16 mouse cellular contexts compared by ENCODE assay signal in genomic region chr9:110667219-110667836, GRCm38 (mm10). TPM values are rescaled to one million over a fixed set of nuclear protein-coding genes. Genes with fewer than 3 reads are reported as not detected.
A peak's percentile ranks its signal among the peaks of the same experiment; 100 is the strongest.
DNase-seq lines count a peak whose midpoint lies in the region; ATAC-seq and TF ChIP-seq lines count a peak whose summit lies in the region.
"Had no signal": no experiment of that assay in that cellular context is flagged by ENCODE, and none has a peak within 500 bp of the region (broad histone marks: within the 10 kb centered on the region; RNA-seq: fewer than 3 reads in every experiment).

No protein-coding gene starts in this region.

- H3K4me1 ChIP-seq in heart, embryonic 16.5 days (ENCODE audit: control insufficient read depth, insufficient read depth, low read length) = peaks cover 74% of the 10 kb centered on the region
- peaks cover 15 to 38% of the 10 kb centered on the region in 2 experiments for H3K4me1 ChIP-seq in MEL (ENCODE audit: control insufficient read depth in 1 of 2, insufficient read depth in 2 of 2, low read length in 2 of 2)
- H3K4me1 ChIP-seq in liver, postnatal 0 days (ENCODE audit: insufficient read depth) = peaks cover 72% of the 10 kb centered on the region

- H3K9ac ChIP-seq in heart, embryonic 16.5 days (ENCODE audit: low read length) = 0 out of 2 replicates have a peak overlapping the region, but pooled peaks have one; percentile 31
- no peak overlapping the region for H3K9ac ChIP-seq in MEL (ENCODE audit: control insufficient read depth, low read depth, low read length, poor library complexity, severe bottlenecking)
- no peak overlapping the region; the same call in 1 of the 2 replicates for H3K9ac ChIP-seq in liver, postnatal 0 days (replicated peaks)
- H3K9ac ChIP-seq: hindbrain, embryonic 13.5 days; neural tube, embryonic 13.5 days had no signal

- WGBS in heart, embryonic 16.5 days = 45% methylated on average over 4 of the region's 4 CpGs
- 28% methylated on average over 4 of the region's 4 CpGs for WGBS in liver, postnatal 0 days (ENCODE audit: insufficient replicate concordance)

- no peaks in the 10 kb centered on the region for H3K27me3 ChIP-seq in heart, embryonic 16.5 days (ENCODE audit: control insufficient read depth, insufficient read depth, low read length)
- H3K27me3 ChIP-seq in MEL (ENCODE audit: control insufficient read depth in 1 of 2, insufficient read depth in 2 of 2, low read length in 2 of 2) = no peaks in the 10 kb centered on the region
- no peaks in the 10 kb centered on the region for H3K27me3 ChIP-seq in liver, postnatal 0 days (ENCODE audit: insufficient read depth, low read length)
- H3K27me3 ChIP-seq: hindbrain, embryonic 13.5 days; neural tube, embryonic 13.5 days; Patski had no signal

- no peak overlapping the region for H3K4me3 ChIP-seq in heart, embryonic 16.5 days (ENCODE audit: low read length)
- H3K4me3 ChIP-seq in MEL (ENCODE audit: control insufficient read depth in 1 of 2, insufficient read depth in 1 of 2, low read depth in 2 of 2, low read length in 2 of 2) = no peak overlapping the region
- H3K4me3 ChIP-seq in liver, postnatal 0 days (ENCODE audit: low read depth, low read length) = no peak overlapping the region
- H3K4me3 ChIP-seq: hindbrain, embryonic 13.5 days; layer of hippocampus, adult 2 months; neural tube, embryonic 13.5 days had no signal

- TF ChIP-seq CTCF in MEL (IDR thresholded peaks at IDR 0.05 in 2 of 3, conservative IDR thresholded peaks at IDR 0.05 in 1 of 3; ENCODE audit: control insufficient read depth in 1 of 3, insufficient read depth in 1 of 3, low read depth in 2 of 3, low read length in 3 of 3, poor library complexity in 1 of 3, severe bottlenecking in 1 of 3) = no peak
- no peak for TF ChIP-seq CTCF in liver, postnatal 0 days (IDR thresholded peaks at IDR 0.05; ENCODE audit: low read depth)

- no peak for DNase-seq in heart, postnatal 4 days
- DNase-seq in 416B (ENCODE audit: low read depth) (peak; percentile 89), MEL (ENCODE audit: low read depth, low spot score) (peak; percentile 62)
- DNase-seq in liver, postnatal 0 days = no peak
- DNase-seq in left cerebral cortex, postnatal 10 days (ENCODE audit: extremely low spot score in 1 of 2, low spot score in 2 of 2) = no peak
- DNase-seq in ovary, postnatal 10 days (ENCODE audit: low spot score) = no peak
- DNase-seq: cerebellum, adult 9-10 months; gastrocnemius, postnatal 10 days; lung, postnatal 4 days had no signal

- no peak for TF ChIP-seq RAD21 in MEL (IDR thresholded peaks at IDR 0.05; ENCODE audit: low read depth, low read length)

- H3K79me2 ChIP-seq in MEL (ENCODE audit: control insufficient read depth, insufficient read depth, low read length, poor library complexity) = peaks cover 7% of the 10 kb centered on the region; the same call in 1 of the 2 replicates

- intact Hi-C loops in left cerebral cortex, postnatal 10 days (cut with DNase I) = no loop called here

- no peak for ATAC-seq in heart, embryonic 16.5 days (replicated peaks; ENCODE audit: extremely low read depth, insufficient read depth, low FRiP score)
- ATAC-seq in liver, postnatal 0 days = no peak
- ATAC-seq: forebrain, embryonic 16.5 days; intestine, postnatal 0 days; Patski had no signal

- 0 out of 2 replicates have a peak overlapping the region, but pooled peaks have one; percentile 1 for H3K4me2 ChIP-seq in heart, embryonic 16.5 days (ENCODE audit: low read depth, low read length)
- no peak overlapping the region for H3K4me2 ChIP-seq in liver, postnatal 0 days (ENCODE audit: low read depth, low read length)
- H3K4me2 ChIP-seq: hindbrain, embryonic 13.5 days; neural tube, embryonic 13.5 days had no signal

- H3K9me3 ChIP-seq in heart, embryonic 16.5 days (replicated peaks; ENCODE audit: control insufficient read depth, low read length) = no peaks in the 10 kb centered on the region
- no peaks in the 10 kb centered on the region for H3K9me3 ChIP-seq in MEL (replicated peaks; ENCODE audit: insufficient read depth, low read length)
- no peaks in the 10 kb centered on the region for H3K9me3 ChIP-seq in liver, postnatal 0 days (ENCODE audit: low read length)
- H3K9me3 ChIP-seq: hindbrain, embryonic 13.5 days; neural tube, embryonic 13.5 days had no signal

- H3K27ac ChIP-seq in heart, embryonic 16.5 days (ENCODE audit: low read length) = peak overlapping the region; percentile 82
- H3K27ac ChIP-seq in MEL (ENCODE audit: control insufficient read depth, low read depth, low read length) = 0 out of 2 replicates have a peak overlapping the region, but pooled peaks have one; percentile 12
- H3K27ac ChIP-seq in liver, postnatal 0 days (ENCODE audit: low read depth) = peak overlapping the region; percentile 30; the same call in 1 of the 2 replicates
- H3K27ac ChIP-seq: hindbrain, embryonic 13.5 days had no signal

- no peaks in the 10 kb centered on the region for H3K36me3 ChIP-seq in heart, embryonic 16.5 days (ENCODE audit: control insufficient read depth, insufficient read depth)
- H3K36me3 ChIP-seq in MEL (ENCODE audit: control insufficient read depth in 1 of 2, insufficient read depth in 2 of 2, low read length in 2 of 2) = peaks cover 0 to 33% of the 10 kb centered on the region in 2 experiments; a peak in 2 of 4 replicates
- no peaks in the 10 kb centered on the region; the same call in 1 of the 2 replicates for H3K36me3 ChIP-seq in liver, postnatal 0 days (replicated peaks; ENCODE audit: insufficient read depth, low read length)
- H3K36me3 ChIP-seq: hindbrain, embryonic 13.5 days; neural tube, embryonic 13.5 days had no signal

- TF ChIP-seq EP300 in MEL (IDR thresholded peaks at IDR 0.05; ENCODE audit: low read depth in 1 of 2, low read length in 2 of 2) = peak; percentile 52 to 71; a peak in 3 of 4 replicates
- TF ChIP-seq EP300 in liver, postnatal 0 days (IDR thresholded peaks at IDR 0.05; ENCODE audit: low read depth) = no peak

- TF ChIP-seq POLR2A in MEL (IDR thresholded peaks at IDR 0.05; ENCODE audit: control insufficient read depth in 1 of 2, insufficient read depth in 1 of 2, low read depth in 1 of 2, low read length in 2 of 2, poor library complexity in 1 of 2) = no peak

TF ChIP-seq in MEL, 35 proteins besides CTCF, POLR2A, EP300 and RAD21 (continues in another document):
- TF ChIP-seq CHD2 (IDR thresholded peaks at IDR 0.05; ENCODE audit: low read length) = no peak
- TF ChIP-seq NELFE (IDR thresholded peaks at IDR 0.05; ENCODE audit: low read depth, low read length) = no peak
- no peak for TF ChIP-seq POLR2AphosphoS2 (IDR thresholded peaks at IDR 0.05; ENCODE audit: low read length)
- peak; percentile 77 for TF ChIP-seq TCF12 (IDR thresholded peaks at IDR 0.05; ENCODE audit: low read depth, low read length)
- TF ChIP-seq GABPA (IDR thresholded peaks at IDR 0.05; ENCODE audit: low read depth, low read length) = no peak
- no peak for TF ChIP-seq CHD1 (IDR thresholded peaks at IDR 0.05; ENCODE audit: low read depth, low read length)
- TF ChIP-seq ZNF384 (IDR thresholded peaks at IDR 0.05; ENCODE audit: low read depth, low read length) = no peak
- TF ChIP-seq MAFK (IDR thresholded peaks at IDR 0.05; ENCODE audit: borderline replicate concordance, low read depth, low read length) = peak; percentile 18; the same call in 1 of the 2 replicates
- TF ChIP-seq TAL1 (IDR thresholded peaks at IDR 0.05; ENCODE audit: low read length) = peak; percentile 63
- no peak for TF ChIP-seq USF2 (IDR thresholded peaks at IDR 0.05; ENCODE audit: borderline replicate concordance in 1 of 2, insufficient read depth in 1 of 2, low read depth in 1 of 2, low read length in 2 of 2)
- TF ChIP-seq UBTF (IDR thresholded peaks at IDR 0.05; ENCODE audit: borderline replicate concordance, insufficient read depth, low read depth, low read length) = no peak
- no peak for TF ChIP-seq KAT2A (conservative IDR thresholded peaks at IDR 0.05; ENCODE audit: low read depth, low read length)
- no peak for TF ChIP-seq MAX (IDR thresholded peaks at IDR 0.05; ENCODE audit: low read length)
- TF ChIP-seq E2F4 (IDR thresholded peaks at IDR 0.05; ENCODE audit: borderline replicate concordance, low read depth, low read length) = no peak
- TF ChIP-seq MYC (IDR thresholded peaks at IDR 0.05; ENCODE audit: low read depth, low read length) = no peak
- no peak for TF ChIP-seq ELF1 (IDR thresholded peaks at IDR 0.05; ENCODE audit: low read depth, low read length)
- TF ChIP-seq JUND (IDR thresholded peaks at IDR 0.05; ENCODE audit: low read depth, low read length) = no peak
- TF ChIP-seq POLR2AphosphoS5 (IDR thresholded peaks at IDR 0.05; ENCODE audit: borderline replicate concordance, low read depth, low read length) = no peak
- 0 out of 2 replicates have a peak, but pooled peaks have one; percentile 50 for TF ChIP-seq RCOR1 (IDR thresholded peaks at IDR 0.05; ENCODE audit: low read depth, low read length)
- no peak for TF ChIP-seq ZC3H11A (IDR thresholded peaks at IDR 0.05; ENCODE audit: low read depth, low read length)

RNA-seq across cellular contexts. Expression of gene Ccdc12, which starts 11.0 kb away (rescaled TPM):
- polyA plus RNA-seq in heart, embryonic 16.5 days (2015; fragmentation: Nextera tagmentation; extraction: Ambion mirVana) = 139 and 147 TPM in 2 replicates
- 10 to 100 TPM; 79.8 to 88.6 TPM for total RNA-seq in heart, postnatal 4 days (2021)
- total RNA-seq in MEL (2012; rRNA removed) = 122 and 129 TPM in 2 replicates
- 100 to 1,000 TPM in 1 of 2 experiments, not detected in 1; 112 TPM for polyA plus RNA-seq in MEL (2012; ENCODE audit: insufficient read depth in 1 of 2, insufficient read length in 2 of 2, low read depth in 1 of 2, low replicate concordance in 2 of 2, missing spikeins in 1 of 2)
- 69.3 and 71.1 TPM in 2 replicates for polyA plus RNA-seq in liver, postnatal 0 days (2015; fragmentation: Nextera tagmentation; extraction: Ambion mirVana)
- total RNA-seq in left cerebral cortex, postnatal 10 days (2021) = 10 to 100 TPM; 43.6 to 44.0 TPM

RNA-seq across cellular contexts. Expression of gene Nbeal2, which starts 13.4 kb away (rescaled TPM):
- polyA plus RNA-seq in heart, embryonic 16.5 days (2015; fragmentation: Nextera tagmentation; extraction: Ambion mirVana) = 3.3 and 3.8 TPM in 2 replicates
- total RNA-seq in heart, postnatal 4 days (2021) = 1 to 10 TPM; 7.4 to 8.6 TPM
- total RNA-seq in MEL (2012; rRNA removed) = 7.0 and 9.3 TPM in 2 replicates
- 10 to 100 TPM in 1 of 2 experiments, not detected in 1; 17.2 TPM for polyA plus RNA-seq in MEL (2012; ENCODE audit: insufficient read depth in 1 of 2, insufficient read length in 2 of 2, low read depth in 1 of 2, low replicate concordance in 2 of 2, missing spikeins in 1 of 2)
- polyA plus RNA-seq in liver, postnatal 0 days (2015; fragmentation: Nextera tagmentation; extraction: Ambion mirVana) = 1.5 and 2.0 TPM in 2 replicates
- total RNA-seq in left cerebral cortex, postnatal 10 days (2021) = 10 to 100 TPM; 12.6 to 12.7 TPM

RNA-seq across cellular contexts. Expression of gene Nradd, which starts 43.1 kb away (rescaled TPM):
- 16.4 and 17.2 TPM in 2 replicates for polyA plus RNA-seq in heart, embryonic 16.5 days (2015; fragmentation: Nextera tagmentation; extraction: Ambion mirVana)
- total RNA-seq in heart, postnatal 4 days (2021) = 1 to 10 TPM; 4.2 to 4.6 TPM
- total RNA-seq in MEL (2012; rRNA removed) = 0.33 and 0.58 TPM in 2 replicates
- 1 to 10 TPM in 1 of 2 experiments, not detected in 1; 1.1 TPM for polyA plus RNA-seq in MEL (2012; ENCODE audit: insufficient read depth in 1 of 2, insufficient read length in 2 of 2, low read depth in 1 of 2, low replicate concordance in 2 of 2, missing spikeins in 1 of 2)
- 1.3 and 1.4 TPM in 2 replicates for polyA plus RNA-seq in liver, postnatal 0 days (2015; fragmentation: Nextera tagmentation; extraction: Ambion mirVana)
- 1 to 10 TPM; 1.0 to 2.0 TPM for total RNA-seq in left cerebral cortex, postnatal 10 days (2021)

Comparison
In these comparisons a context has a peak if more than half of its experiments do, and no peak if none do; other contexts are left out.
1. H3K27ac ChIP-seq: peak in every context shown above with its lines; median percentile 82 in heart, embryonic 16.5 days; 30 in liver, postnatal 0 days; 12 in MEL.
2. DNase-seq: peak in 416B (single experiment) and MEL (single experiment); none in heart, postnatal 4 days (single experiment), liver, postnatal 0 days (single experiment), left cerebral cortex, postnatal 10 days (0 of 2) and ovary, postnatal 10 days (single experiment).